Mouse (Mus musculus) limb, embryonic 11.5 days (tissue): ENCODE measurements around the gene Sema4f. TPM values are rescaled to one million over a fixed set of nuclear protein-coding genes. Genes with fewer than 3 reads are reported as not detected.
A peak's percentile ranks its signal among the peaks of the same experiment; 100 is the strongest.

Experiments used
- ATAC-seq: fragments of 200-750 bp; cut with Nextera tagmentation; 2 replicates; pipeline ENCODE4 v1.8.0; 2017; ENCODE audit warnings: low read depth; ENCODE audit not compliant: insufficient number of reproducible peaks, low FRiP score, low TSS enrichment
- DNase-seq: peaks from one replicate; pipeline ENCODE4 v3.0.0-alpha.2; 2015; ENCODE audit warnings: low spot score
- H3K27ac ChIP-seq: fragments of 300-500 bp; sonication (generic); replicated peaks from 2 replicates; pipeline ENCODE4 v1.5.1; 2014; ENCODE audit warnings: low read depth, mild to moderate bottlenecking, low read length
- H3K27me3 ChIP-seq: fragments of 300-500 bp; sonication (generic); 2 replicates; pipeline ENCODE4 v1.6.1; 2014; ENCODE audit warnings: mild to moderate bottlenecking, low read length, mixed read lengths; ENCODE audit not compliant: control insufficient read depth, insufficient read depth
- H3K36me3 ChIP-seq: fragments of 300-500 bp; sonication (generic); 2 replicates; pipeline ENCODE4 v1.6.1; 2014; ENCODE audit warnings: mild to moderate bottlenecking, low read length, moderate library complexity, mixed read lengths; ENCODE audit not compliant: control insufficient read depth, insufficient read depth
- H3K4me1 ChIP-seq: fragments of 300-500 bp; sonication (generic); 2 replicates; pipeline ENCODE4 v1.6.1; 2014; ENCODE audit warnings: low read length, mixed read lengths; ENCODE audit not compliant: control insufficient read depth, insufficient read depth
- H3K4me2 ChIP-seq: fragments of 300-500 bp; sonication (generic); 2 replicates; pipeline ENCODE4 v1.6.1; 2014; ENCODE audit warnings: low read depth, mild to moderate bottlenecking, moderate library complexity; ENCODE audit not compliant: severe bottlenecking
- H3K4me3 ChIP-seq: fragments of 300-500 bp; sonication (generic); 2 replicates; pipeline ENCODE4 v1.5.1; 2014; ENCODE audit warnings: low read depth, low read length
- H3K9ac ChIP-seq: fragments of 300-500 bp; sonication (generic); 2 replicates; pipeline ENCODE4 v1.6.1; 2014; ENCODE audit warnings: mild to moderate bottlenecking, low read length
- H3K9me3 ChIP-seq: fragments of 300-500 bp; sonication (generic); 2 replicates; pipeline ENCODE4 v1.6.1; 2016; ENCODE audit warnings: low read length; ENCODE audit not compliant: control insufficient read depth
- WGBS: fragments of 180-500 bp; shearing (Covaris S2); extraction: QIAGEN DNeasy Blood & Tissue Kit; methylation state at CpG from one replicate; pipeline ENCODE4 v1.1.7; 2014; 5-methylcytosine and 5-hydroxymethylcytosine counted together
- polyA plus RNA-seq: library from polyadenylated mRNA; unstranded; fragments of >200 nt; fragmentation: Nextera tagmentation; extraction: Ambion mirVana; gene quantifications from 2 replicates; pipeline ENCODE4 v1.2.1, GENCODE M21; 2014

The Sema4f gene
- polyA plus RNA-seq, 1 experiment from 2014 or later = 1.2 TPM

GRCm38 (mm10) chr6:82908034-82908433 lies 31.5 kb downstream of the Sema4f start:
- ATAC-seq (no peak), DNase-seq (no peak)
- H3K4me2 ChIP-seq = no peak overlapping the region
- H3K9me3 ChIP-seq = no peaks in the 10 kb centered on the region
- WGBS = 86% methylated on average over 8 of the region's 8 CpGs
- no peaks in the 10 kb centered on the region for H3K36me3 ChIP-seq
- no peaks in the 10 kb centered on the region for H3K27me3 ChIP-seq
- no peak overlapping the region for H3K27ac ChIP-seq
- H3K4me3 ChIP-seq = no peak overlapping the region
- no peaks in the 10 kb centered on the region for H3K4me1 ChIP-seq
- no peak overlapping the region for H3K9ac ChIP-seq

- no peaks in the 10 kb centered on the region for H3K9me3 ChIP-seq
- no peaks in the 10 kb centered on the region for H3K27me3 ChIP-seq
- DNase-seq (no peak), ATAC-seq (no peak)
- no peaks in the 10 kb centered on the region for H3K4me1 ChIP-seq
- WGBS = 86% methylated on average over 3 of the region's 3 CpGs
- H3K27ac ChIP-seq = no peak overlapping the region
- H3K9ac ChIP-seq = no peak overlapping the region
- H3K36me3 ChIP-seq = no peaks in the 10 kb centered on the region
- H3K4me2 ChIP-seq = no peak overlapping the region
- H3K4me3 ChIP-seq = no peak overlapping the region
These were observed 32.6 kb downstream of the Sema4f start for GRCm38 (mm10) chr6:82906985-82907384.

GRCm38 (mm10) chr6:82902559-82902958 lies 37.0 kb downstream of the Sema4f start:
- Histone ChIP-seq H3K4me2 (no peak overlapping the region), H3K27me3 (no peaks in the 10 kb centered on the region), H3K9me3 (no peaks in the 10 kb centered on the region), H3K4me1 (no peaks in the 10 kb centered on the region), H3K9ac (no peak overlapping the region), H3K4me3 (no peak overlapping the region), H3K36me3 (no peaks in the 10 kb centered on the region), H3K27ac (no peak overlapping the region)
- ATAC-seq (no peak), DNase-seq (no peak)
- WGBS = 72% methylated on average over 8 of the region's 8 CpGs

GRCm38 (mm10) chr6:82898745-82899144 lies 40.8 kb downstream of the Sema4f start:
- DNase-seq (no peak), ATAC-seq (0 out of 2 replicates have a peak, but pooled peaks have one; percentile 9)
- H3K4me3 ChIP-seq = no peak overlapping the region
- H3K27ac ChIP-seq = no peak overlapping the region
- H3K27me3 ChIP-seq = no peaks in the 10 kb centered on the region
- no peaks in the 10 kb centered on the region for H3K9me3 ChIP-seq
- H3K36me3 ChIP-seq = no peaks in the 10 kb centered on the region
- WGBS = 51% methylated on average over 4 of the region's 4 CpGs
- H3K4me1 ChIP-seq = no peaks in the 10 kb centered on the region
- no peak overlapping the region for H3K9ac ChIP-seq
- no peak overlapping the region for H3K4me2 ChIP-seq

- 79% methylated on average over 4 of the region's 4 CpGs for WGBS
- ATAC-seq = no peak
- H3K27ac ChIP-seq = no peak overlapping the region
These were observed 41.3 kb downstream of the Sema4f start for GRCm38 (mm10) chr6:82898227-82898626.

GRCm38 (mm10) chr6:82897311-82897710 lies 42.3 kb downstream of the Sema4f start:
- 57% methylated on average over 3 of the region's 3 CpGs for WGBS

More at GRCm38 (mm10) chr6:82898227-82898626, 41.3 kb downstream of the Sema4f start:
- Histone ChIP-seq H3K4me1 (no peaks in the 10 kb centered on the region), H3K27me3 (no peaks in the 10 kb centered on the region), H3K4me2 (no peak overlapping the region), H3K4me3 (no peak overlapping the region), H3K36me3 (no peaks in the 10 kb centered on the region), H3K9me3 (no peaks in the 10 kb centered on the region), H3K9ac (no peak overlapping the region)
- DNase-seq = no peak

GRCm38 (mm10) chr6:82893415-82893814 lies 46.2 kb downstream of the Sema4f start:
- Histone ChIP-seq H3K9me3 (no peaks in the 10 kb centered on the region), H3K4me2 (no peak overlapping the region), H3K36me3 (no peaks in the 10 kb centered on the region), H3K4me3 (no peak overlapping the region), H3K9ac (no peak overlapping the region), H3K27ac (no peak overlapping the region), H3K27me3 (no peaks in the 10 kb centered on the region), H3K4me1 (peaks cover 4% of the 10 kb centered on the region; the same call in 1 of the 2 replicates)
- WGBS = 74% methylated on average over 3 of the region's 3 CpGs
- ATAC-seq (no peak), DNase-seq (no peak)

More at GRCm38 (mm10) chr6:82897311-82897710, 42.3 kb downstream of the Sema4f start:
- Histone ChIP-seq H3K27ac (no peak overlapping the region), H3K27me3 (no peaks in the 10 kb centered on the region), H3K9me3 (no peaks in the 10 kb centered on the region), H3K9ac (no peak overlapping the region), H3K4me2 (no peak overlapping the region), H3K4me3 (no peak overlapping the region), H3K36me3 (no peaks in the 10 kb centered on the region), H3K4me1 (no peaks in the 10 kb centered on the region)
- ATAC-seq (no peak), DNase-seq (no peak)

- H3K27me3 ChIP-seq = no peaks in the 10 kb centered on the region
- no peak overlapping the region for H3K27ac ChIP-seq
- no peaks in the 10 kb centered on the region for H3K36me3 ChIP-seq
- H3K9me3 ChIP-seq = no peaks in the 10 kb centered on the region
- H3K4me1 ChIP-seq = peaks cover 4% of the 10 kb centered on the region; the same call in 1 of the 2 replicates
- 85% methylated on average over 2 of the region's 2 CpGs for WGBS
- no peak for DNase-seq
- no peak overlapping the region for H3K9ac ChIP-seq
- no peak overlapping the region for H3K4me2 ChIP-seq
- H3K4me3 ChIP-seq = no peak overlapping the region
- no peak for ATAC-seq
These were observed 47.0 kb downstream of the Sema4f start for GRCm38 (mm10) chr6:82892540-82892939.

GRCm38 (mm10) chr6:82891488-82891887 lies 48.1 kb downstream of the Sema4f start:
- WGBS = 45% methylated on average over 6 of the region's 6 CpGs
- H3K27ac ChIP-seq = 0 out of 2 replicates have a peak overlapping the region, but pooled peaks have one; percentile 6

More at GRCm38 (mm10) chr6:82891488-82891887, 48.1 kb downstream of the Sema4f start:
- Histone ChIP-seq H3K9me3 (no peaks in the 10 kb centered on the region), H3K4me2 (no peak overlapping the region), H3K4me1 (peaks cover 4% of the 10 kb centered on the region; the same call in 1 of the 2 replicates), H3K4me3 (no peak overlapping the region), H3K27me3 (no peaks in the 10 kb centered on the region), H3K9ac (no peak overlapping the region), H3K36me3 (no peaks in the 10 kb centered on the region)
- no peak for ATAC-seq
- DNase-seq = no peak
